Mouse (Mus musculus) c-Kit-positive CD71-positive TER-119-positive erythroid progenitor cells, embryonic 14.5 days (primary cell): ENCODE data around the gene Slc39a8.

Source experiments
- DNase-seq: peaks from one replicate; pipeline ENCODE4 v3.0.0-alpha.2; 2013; ENCODE audit warnings: low spot score

The Slc39a8 gene

DNA sequence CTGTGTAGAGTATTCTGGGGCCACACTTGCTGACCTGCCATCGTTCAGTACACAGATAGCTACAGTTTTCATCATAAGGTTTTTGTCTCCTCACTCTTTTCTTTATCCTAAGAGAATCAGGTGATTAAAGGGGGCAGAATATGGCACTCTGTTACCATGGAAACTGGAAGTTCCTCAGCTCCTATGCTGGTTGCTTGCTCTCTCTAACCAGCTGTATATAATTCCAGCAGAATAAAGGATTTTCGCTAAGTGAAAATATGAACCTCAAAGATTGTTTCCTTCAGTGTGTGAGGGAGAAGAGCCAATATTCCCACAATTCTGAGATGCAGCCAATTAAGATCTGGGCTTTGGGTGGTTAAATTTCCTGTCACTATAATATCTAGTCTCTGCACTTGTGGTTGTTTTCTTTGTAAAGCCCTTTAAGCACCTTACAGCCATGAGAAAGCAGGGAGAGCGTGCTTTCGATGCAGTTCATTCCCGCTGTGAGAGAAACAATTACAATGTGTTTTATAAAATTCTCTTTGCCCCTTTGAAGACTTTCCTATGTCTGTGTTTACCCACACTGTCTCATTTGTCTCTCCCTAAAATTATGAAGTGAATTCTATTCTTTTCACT lies 93.6 kb downstream of the Slc39a8 start:
- no peak for DNase-seq

DNA sequence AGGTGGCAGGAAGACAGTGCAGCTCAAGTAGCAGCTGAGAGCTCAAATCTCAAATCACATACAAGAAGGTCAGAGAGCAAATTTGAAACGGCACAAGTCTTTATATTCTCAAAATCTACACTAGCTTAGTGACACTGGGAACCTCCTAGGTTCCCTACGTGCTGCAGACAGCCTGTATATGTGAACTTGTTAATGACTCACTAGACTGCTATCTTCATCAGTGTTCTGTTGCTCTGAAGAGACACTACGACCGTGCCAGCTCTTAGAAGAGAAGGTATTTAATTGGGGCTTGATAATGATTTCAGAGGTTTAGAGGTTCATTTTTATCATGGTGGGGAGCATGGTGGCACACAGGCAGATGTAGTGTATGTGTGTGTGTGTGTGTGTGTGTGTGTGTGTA lies 94.2 kb downstream of the Slc39a8 start:
- no peak for DNase-seq

GRCm38 (mm10) chr3:135926729-135927128 lies 101.7 kb downstream of the Slc39a8 start:
- peak; percentile 2 for DNase-seq

DNA sequence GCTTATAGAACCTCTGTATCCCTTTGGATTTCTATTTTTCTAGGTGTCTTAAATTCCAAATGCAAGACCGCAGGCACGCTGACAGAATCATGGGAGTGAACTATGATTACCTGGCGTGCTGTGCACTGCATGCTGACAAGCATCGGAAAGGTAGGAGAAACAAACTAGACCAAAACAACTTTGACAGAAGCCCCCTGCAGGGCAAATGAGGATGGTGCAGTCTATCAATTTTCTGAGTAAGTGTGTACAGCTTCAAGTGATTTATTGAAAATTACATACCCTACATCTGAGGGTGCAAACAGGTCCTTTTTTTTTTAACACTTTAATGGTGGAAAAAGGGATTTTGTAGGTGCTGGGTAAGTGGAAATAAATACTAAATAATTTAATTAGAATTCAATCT lies 103.1 kb downstream of the Slc39a8 start:
- peak; percentile 13 for DNase-seq

- DNase-seq: no peak
These were observed 112.4 kb downstream of the Slc39a8 start for GRCm38 (mm10) chr3:135937455-135937854.
